Mouse (Mus musculus): ENCODE measurements at regions not wholly inside any gene's neighbourhood (a gene's known extent, or its start where the extent isn't known, plus 50 kb on each side); places are given as distances from the start of the nearest gene placed in this dataset.

DNA sequence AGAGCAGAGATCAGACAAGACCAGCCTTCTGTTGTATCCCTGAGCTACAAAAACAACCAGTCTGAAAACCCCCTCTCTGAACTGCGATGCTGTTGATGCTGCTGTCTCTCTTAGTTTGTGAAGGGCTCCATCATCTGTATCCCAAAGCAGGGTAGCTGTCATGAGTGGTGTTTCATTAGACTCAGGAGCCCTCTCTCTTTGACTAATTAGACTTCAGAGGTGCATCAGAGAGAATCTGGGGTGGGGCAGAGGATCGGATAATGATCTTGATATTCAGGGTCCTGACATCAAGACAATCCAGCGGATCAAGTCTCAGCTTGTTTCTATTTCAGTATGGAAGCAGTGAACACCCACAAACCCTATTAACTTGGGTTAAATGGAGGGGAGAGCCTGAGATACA lies 70.6 kb upstream of the Slc24a4 start:
- no peak for DNase-seq

DNA sequence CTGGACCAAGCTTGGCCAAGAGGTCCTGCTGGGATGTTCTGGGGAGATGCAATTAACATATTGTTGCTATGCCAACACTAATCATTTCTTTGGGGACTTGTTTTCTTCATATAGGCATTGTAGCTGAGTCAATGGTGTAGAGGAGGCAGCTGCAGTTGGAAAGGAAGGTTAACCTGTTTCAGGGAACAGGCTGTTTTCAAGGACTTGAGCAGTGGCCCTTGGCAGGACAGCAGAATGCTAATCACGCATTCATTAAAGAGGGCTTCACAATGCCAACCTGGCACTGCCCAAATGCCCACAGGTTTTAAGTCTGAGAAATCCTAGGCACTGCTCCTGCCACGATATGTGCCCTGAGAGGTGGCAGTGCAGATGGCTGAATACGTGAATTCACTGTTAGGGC lies 70.1 kb upstream of the Slc24a4 start:
- no peak for DNase-seq

DNA sequence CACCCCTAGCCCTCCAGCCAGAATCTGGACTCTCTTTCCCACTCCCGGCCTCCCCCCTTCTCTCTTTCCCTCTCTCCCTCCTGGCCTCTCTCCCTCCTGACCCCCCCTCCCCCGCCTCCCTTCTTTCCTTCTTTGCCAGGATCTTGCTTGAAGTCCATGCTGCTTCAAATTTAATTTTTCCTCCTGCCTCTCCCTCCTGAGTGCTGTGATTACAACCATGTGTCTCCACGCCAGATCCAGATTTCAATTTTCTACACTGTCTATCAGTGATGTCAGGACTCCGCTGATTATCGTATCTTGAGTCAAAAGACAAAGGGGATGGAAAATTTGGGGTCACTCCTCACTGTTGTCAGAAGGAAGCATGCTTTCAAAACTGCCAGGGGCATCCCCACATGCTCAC lies 67.4 kb upstream of the Slc24a4 start:
- DNase-seq, result no peak

DNA sequence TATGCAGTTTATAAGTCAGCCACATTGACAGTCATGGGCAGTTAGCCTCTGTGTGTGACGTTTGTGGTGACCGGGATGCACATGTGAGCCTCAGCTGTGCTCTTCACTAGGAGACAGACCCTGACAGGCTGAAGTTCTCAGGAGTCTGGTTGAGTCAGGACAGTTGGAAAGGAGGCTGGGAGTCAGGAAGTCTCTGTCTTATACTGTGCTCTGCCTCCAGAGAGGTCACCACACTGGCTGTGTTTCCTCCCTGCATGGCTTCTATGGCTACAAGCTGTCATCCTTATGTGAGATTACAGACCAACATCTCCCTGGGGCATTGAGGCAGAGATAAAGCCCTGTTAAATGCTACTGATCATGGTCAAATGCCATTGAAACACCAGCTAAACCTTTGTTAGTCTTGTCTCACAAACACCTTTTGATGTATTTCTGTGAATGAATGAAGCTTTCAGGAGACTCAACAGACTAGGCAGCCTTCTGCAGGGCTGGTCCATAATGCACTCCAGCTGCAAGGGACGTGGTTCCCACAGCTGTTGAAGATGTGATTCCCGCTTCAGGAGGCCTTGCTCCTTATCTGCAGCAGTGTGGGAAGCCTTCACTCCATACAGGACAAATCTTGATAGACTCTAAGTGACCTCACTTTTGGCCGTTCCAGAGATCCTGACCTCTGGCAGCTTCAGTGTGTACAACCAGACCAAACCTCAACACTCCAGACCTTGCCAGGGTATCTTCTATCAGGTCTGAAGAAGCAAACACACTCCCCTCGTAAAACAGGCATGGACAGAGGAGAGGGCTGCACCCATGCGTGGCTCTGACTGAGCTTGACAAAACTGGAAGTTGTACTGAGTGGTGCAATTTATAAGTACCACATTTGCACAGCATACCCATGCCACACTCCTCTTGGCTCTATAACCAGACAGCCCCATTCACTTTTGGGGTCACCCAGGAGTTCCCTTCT lies 66.6 kb upstream of the Slc24a4 start:
- DNase-seq, result peak; percentile 25

DNA sequence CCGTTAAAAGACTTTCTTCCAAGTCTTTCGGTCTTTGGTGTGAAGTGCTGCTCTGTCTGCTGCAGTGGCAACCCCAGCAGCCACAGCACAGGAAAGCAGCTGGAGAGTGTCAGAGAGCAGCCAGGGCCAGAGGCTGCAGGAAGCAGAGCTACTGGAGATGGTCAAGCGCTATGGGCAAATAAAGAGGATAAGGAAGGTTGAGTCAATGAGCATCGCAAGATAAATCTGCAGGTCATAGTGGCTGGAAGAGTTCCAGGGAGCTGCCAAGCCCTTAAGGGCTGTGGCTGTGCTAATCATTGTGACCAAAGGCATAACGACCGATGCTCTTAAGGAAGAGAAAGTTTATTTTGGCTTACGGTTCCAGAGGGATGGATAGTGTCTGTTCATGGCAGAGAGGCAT lies 65.9 kb upstream of the Slc24a4 start:
- peak; percentile 9 for DNase-seq

DNA sequence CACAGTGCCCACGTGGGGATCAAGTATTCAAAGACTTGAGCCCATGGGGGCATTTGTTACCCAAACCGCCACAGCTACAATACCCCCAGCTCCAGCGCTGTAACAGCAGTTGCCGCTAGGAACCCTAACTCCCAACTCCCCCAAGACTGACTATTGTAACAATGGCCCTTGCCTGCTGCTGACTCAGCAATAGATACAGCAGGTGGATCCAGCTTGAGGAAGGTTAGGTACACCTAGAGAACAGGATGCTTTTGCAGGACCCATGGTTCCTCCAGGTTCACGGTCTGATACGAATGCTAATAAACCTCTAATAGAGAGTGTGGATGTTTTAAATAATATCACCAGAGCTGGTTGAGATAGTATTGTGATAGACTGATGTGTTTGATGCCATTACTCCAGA lies 65.3 kb upstream of the Slc24a4 start:
- no peak for DNase-seq

DNA sequence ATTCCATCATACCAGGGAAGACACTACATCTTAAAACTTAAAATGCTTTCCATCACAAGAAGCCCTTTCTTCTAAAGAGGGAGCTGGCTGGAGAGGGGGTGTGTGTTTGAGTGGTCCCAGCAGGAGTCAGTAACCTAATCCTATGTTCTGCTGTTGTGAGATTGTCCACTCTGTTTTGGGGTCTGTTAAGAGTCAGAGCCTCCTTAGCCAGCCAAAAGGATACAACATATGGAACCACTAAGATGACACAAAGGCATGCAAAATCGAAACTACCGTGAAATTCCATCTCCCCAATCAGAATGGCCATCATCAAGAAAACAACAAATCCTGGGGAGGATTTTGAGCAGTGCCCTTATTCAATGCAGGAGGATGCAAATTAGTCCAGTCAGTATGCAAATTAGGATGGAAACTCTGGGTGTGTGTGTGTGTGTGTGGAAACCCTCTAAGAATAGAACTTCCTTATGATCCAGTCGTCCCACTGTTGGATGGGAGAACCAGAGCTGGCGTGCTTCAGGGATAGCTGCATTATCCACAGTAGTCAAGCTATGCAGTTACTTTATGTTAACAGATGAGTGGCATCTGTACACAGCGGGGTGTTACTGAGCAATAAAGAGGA lies 63.7 kb upstream of the Slc24a4 start:
- no peak for DNase-seq

DNA sequence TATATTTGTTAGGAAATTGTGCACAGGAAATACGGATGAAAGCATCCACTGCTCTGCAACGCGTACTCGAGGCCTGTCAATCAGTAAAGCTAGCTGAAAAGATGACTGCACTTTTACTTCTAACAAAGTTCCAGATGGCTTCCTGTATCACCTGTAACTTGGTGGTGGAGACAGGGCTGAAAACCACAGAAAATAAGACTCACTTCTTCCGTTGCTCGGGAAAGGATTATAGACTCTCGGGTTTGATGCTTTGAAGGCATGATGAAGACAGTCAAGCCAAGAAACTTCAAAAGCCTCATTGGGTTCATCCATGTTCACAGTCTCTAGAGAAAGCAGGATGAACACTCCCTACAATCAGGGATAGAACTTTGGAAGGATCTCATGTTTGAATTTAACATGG lies 60.8 kb upstream of the Slc24a4 start:
- DNase-seq, result no peak

DNA sequence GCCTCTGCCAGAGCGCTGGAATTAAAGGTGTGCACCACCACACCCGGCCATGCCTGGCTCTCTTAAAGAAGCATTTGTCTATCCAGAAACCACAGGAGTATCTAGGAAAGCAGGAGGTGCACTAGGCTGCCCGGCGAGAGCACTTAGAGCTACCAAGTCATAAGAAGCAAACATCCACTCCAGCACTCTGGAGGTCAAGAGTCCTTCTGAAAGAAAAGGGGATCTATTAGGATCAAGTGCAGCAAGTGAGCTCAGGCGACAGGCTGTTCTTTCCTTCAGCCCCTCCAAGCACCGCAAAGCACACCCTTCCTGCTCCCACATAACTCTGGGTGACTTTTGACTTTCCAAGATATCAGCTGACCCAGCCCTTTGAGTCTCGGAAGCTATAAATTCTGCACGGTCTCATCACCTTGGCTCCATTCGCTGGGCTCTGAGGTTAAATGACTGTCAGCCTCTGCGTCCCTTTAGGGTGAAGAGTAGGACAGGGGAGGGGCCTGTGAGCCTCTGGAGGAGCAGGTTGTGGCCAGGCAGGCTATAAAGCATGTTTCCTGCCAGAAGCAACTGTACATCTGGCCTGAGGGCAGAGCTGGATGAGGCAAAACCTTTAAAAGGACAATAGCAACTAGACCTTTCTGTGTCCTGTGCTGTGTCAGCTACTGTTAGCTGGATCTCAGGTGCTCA lies 58.9 kb upstream of the Slc24a4 start:
- no peak for DNase-seq

DNA sequence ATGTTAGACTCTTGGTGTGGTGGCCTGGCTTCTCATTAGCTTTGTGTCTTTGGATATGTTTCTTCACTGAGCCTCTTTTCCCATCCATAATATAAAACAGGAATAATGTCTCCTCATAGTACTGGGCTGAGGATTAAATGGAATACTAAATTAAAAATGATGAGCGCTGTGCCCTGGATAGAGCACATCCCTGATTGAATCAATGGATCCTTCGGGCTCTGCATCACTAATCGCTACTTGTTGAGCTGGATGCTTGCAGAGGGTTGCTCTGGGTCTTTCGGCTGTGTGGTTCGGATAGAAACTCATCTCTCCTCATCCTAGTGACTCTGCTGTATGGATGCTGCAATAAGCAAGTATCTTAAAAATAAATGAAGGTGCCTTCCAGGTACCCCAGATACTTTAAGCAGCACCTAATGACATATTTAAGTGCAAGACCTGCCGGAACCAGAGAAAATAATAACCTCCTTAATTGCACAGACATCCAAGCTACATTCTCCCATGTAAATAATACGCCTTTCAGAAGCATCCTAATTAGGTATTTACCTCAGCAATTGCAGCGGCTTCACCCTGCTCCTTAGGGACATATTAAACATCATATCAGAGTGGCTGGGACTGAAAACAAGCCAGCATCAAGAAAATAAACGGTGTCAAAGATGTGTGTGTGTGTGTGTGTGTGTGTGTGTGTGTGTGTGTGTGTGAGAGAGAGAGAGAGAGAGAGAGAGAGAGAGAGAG lies 56.5 kb upstream of the Slc24a4 start:
- DNase-seq, result no peak

DNA sequence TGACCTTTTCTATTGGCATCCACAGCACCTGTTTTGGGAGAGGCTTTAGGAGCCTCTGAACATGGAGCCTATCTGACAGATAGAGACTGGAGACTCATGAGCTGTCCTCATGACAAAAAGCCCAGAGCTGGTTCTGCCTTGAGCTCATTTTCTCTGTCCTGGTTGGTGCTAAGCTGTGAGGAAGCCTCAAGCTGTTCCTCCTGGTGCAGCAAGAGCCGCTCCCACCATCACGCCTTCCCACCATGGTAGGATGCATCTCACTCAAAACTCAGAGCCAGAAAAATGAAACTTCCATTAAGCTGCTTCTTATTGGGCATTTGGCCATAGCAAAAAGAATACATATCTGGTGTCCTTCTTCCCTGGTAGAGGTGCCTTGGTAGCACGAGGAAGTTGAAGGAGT lies 55.0 kb upstream of the Slc24a4 start:
- no peak for DNase-seq

DNA sequence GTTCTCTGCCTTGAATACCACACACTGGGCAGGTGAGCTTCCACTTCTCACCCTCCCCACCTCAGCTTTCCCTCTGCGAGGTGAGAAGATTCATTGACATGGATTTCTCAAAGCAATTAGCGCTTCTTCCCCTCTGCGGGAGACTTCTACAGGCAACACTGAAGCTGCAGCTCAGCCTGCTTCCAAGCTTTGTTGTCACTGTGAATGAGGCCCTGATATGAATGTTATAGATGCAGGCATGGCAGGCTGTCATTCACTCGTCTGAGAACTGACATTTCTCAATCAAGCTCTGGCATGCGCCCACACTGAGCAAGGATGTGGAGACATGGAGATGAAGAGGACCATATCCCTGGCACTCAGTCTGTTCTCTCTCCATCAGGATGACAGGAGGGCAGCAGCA lies 52.2 kb upstream of the Slc24a4 start:
- DNase-seq, result no peak
